Mouse (Mus musculus): ENCODE measurements around the gene Tesmin.

- TF ChIP-seq MYOG (IDR thresholded peaks at IDR 0.05; ENCODE audit: control insufficient read depth, extremely low read depth, insufficient read length) (no peak), CTCF (IDR thresholded peaks at IDR 0.05; ENCODE audit: control insufficient read depth, insufficient read depth, insufficient read length) (no peak), MAX (IDR thresholded peaks at IDR 0.05) (no peak), USF1 (IDR thresholded peaks at IDR 0.05; ENCODE audit: low read depth) (no peak), MYOD1 (IDR thresholded peaks at IDR 0.05; ENCODE audit: control insufficient read depth, insufficient read length, low read depth) (no peak)
Measured at GRCm38 (mm10) chr19:3451649-3452048, 63.0 kb downstream of the Tesmin start.

Measured in C2C12 (cell line).